Mouse (Mus musculus): ENCODE measurements around the gene Tbc1d2b. TPM values are rescaled to one million over a fixed set of nuclear protein-coding genes. Genes with fewer than 3 reads are reported as not detected.

The Tbc1d2b gene
- total RNA-seq, 2 experiments from 2014 or later, result 5.1 to 5.6 TPM

GRCm38 (mm10) chr9:90181656-90182388 lies 88.8 kb downstream of the Tbc1d2b start:
- no peak for DNase-seq
- intact Hi-C loops (cut with DNase I), result no loop called here

- DNase-seq, result peak in 1 of 2 experiments; percentile 8
- intact Hi-C loops (cut with DNase I), result no loop called here
Measured at GRCm38 (mm10) chr9:90179409-90179808, 91.2 kb downstream of the Tbc1d2b start.

- intact Hi-C loops (cut with DNase I), result no loop called here
- no peak for DNase-seq
Measured at GRCm38 (mm10) chr9:90173330-90173729, 97.3 kb downstream of the Tbc1d2b start.

GRCm38 (mm10) chr9:90172528-90173321 lies 97.9 kb downstream of the Tbc1d2b start:
- intact Hi-C loops (cut with DNase I), result no loop called here
- no peak for DNase-seq

- DNase-seq, result no peak
- intact Hi-C loops (cut with DNase I), result no loop called here
Measured at GRCm38 (mm10) chr9:90171421-90171820, 99.2 kb downstream of the Tbc1d2b start.

GRCm38 (mm10) chr9:90169965-90170364 lies 100.6 kb downstream of the Tbc1d2b start:
- intact Hi-C loops (cut with DNase I), result no loop called here
- no peak for DNase-seq

GRCm38 (mm10) chr9:90166615-90167014 lies 104.0 kb downstream of the Tbc1d2b start:
- intact Hi-C loops (cut with DNase I), result no loop called here
- no peak for DNase-seq

GRCm38 (mm10) chr9:90165590-90165989 lies 105.0 kb downstream of the Tbc1d2b start:
- intact Hi-C loops (cut with DNase I), result no loop called here
- DNase-seq, result no peak

GRCm38 (mm10) chr9:90164670-90165453 lies 105.7 kb downstream of the Tbc1d2b start:
- intact Hi-C loops (cut with DNase I), result no loop called here
- DNase-seq, result no peak

- no peak for DNase-seq
- intact Hi-C loops (cut with DNase I), result no loop called here
Measured at GRCm38 (mm10) chr9:90163749-90164095, 106.9 kb downstream of the Tbc1d2b start.

- intact Hi-C loops (cut with DNase I), result no loop called here
Measured at GRCm38 (mm10) chr9:90162926-90163748, 107.5 kb downstream of the Tbc1d2b start, which contains the start of gene Adamts7. Gene Adamts7, plus strand, starts transcription at chr9:90163069.

GRCm38 (mm10) chr9:90162243-90162925 lies 108.2 kb downstream of the Tbc1d2b start:
- peak in 1 of 2 experiments; percentile 74 for DNase-seq
- intact Hi-C loops (cut with DNase I), result no loop called here

More at GRCm38 (mm10) chr9:90162926-90163748, 107.5 kb downstream of the Tbc1d2b start, which contains the start of gene Adamts7:
- peak in 1 of 2 experiments; percentile 39 for DNase-seq

Other genes starting within 250 kb of the Tbc1d2b start
- gene Ctsh, start 216.7 kb downstream of the Tbc1d2b start, total RNA-seq (2021), result 10 to 100 TPM; 12.2 to 13.2 TPM
- gene Morf4l1, start 156.0 kb downstream of the Tbc1d2b start, total RNA-seq (2021), result 100 to 1,000 TPM; 167 to 169 TPM
- under 1 TPM; 0.84 to 0.91 TPM for gene Adamts7, start 107.7 kb downstream of the Tbc1d2b start, total RNA-seq (2021)